Mouse (Mus musculus) embryonic fibroblast, embryonic 13.5 days (primary cell): ENCODE measurements around the gene Nxpe5.

Source experiments
- CTCF ChIP-seq: IDR thresholded peaks from 2 replicates; pipeline ENCODE4 v1.5.1; 2011; ENCODE audit warnings: mild to moderate bottlenecking, control low read depth, low read length, moderate library complexity, borderline replicate concordance; ENCODE audit not compliant: insufficient read depth
- POLR2A ChIP-seq: IDR thresholded peaks from 2 replicates; pipeline ENCODE4 v1.6.1; 2011; ENCODE audit warnings: low read depth, mild to moderate bottlenecking, control low read depth, low read length, moderate library complexity

GRCm38 (mm10) chr5:138241511-138241910, 15.8 kb downstream of the Nxpe5 start:
- TF ChIP-seq CTCF (no peak), POLR2A (no peak)
